Mouse (Mus musculus) heart, embryonic 14.5 days (tissue): ENCODE results near the gene Msi1. TPM values are rescaled to one million over a fixed set of nuclear protein-coding genes. Genes with fewer than 3 reads are reported as not detected.

ENCODE experiments used
- ATAC-seq: fragments of 200-750 bp; cut with Nextera tagmentation; 2 replicates; pipeline ENCODE4 v1.8.0; 2017; ENCODE audit warnings: low read depth, moderate TSS enrichment; ENCODE audit not compliant: insufficient number of reproducible peaks, insufficient read depth, low FRiP score
- H3K27ac ChIP-seq, 2 experiments: fragments of 200-500 bp in 1 of 2; fragments of 300-500 bp in 1 of 2; sonication (generic) in 1 of 2; replicated peaks in 1 of 2; 2 replicates each; pipeline ENCODE4 v1.5.1; 2012 to 2014; ENCODE audit warnings: low read depth in 2 of 2, low read length in 2 of 2, control low read depth in 1 of 2, mild to moderate bottlenecking in 1 of 2, mixed read lengths in 1 of 2; ENCODE audit not compliant: control insufficient read depth in 1 of 2, insufficient read depth in 1 of 2
- H3K27me3 ChIP-seq: fragments of 300-500 bp; sonication (generic); 2 replicates; pipeline ENCODE4 v1.6.1; 2014; ENCODE audit warnings: mild to moderate bottlenecking, low read length, control low read depth; ENCODE audit not compliant: control insufficient read depth, insufficient read depth
- H3K36me3 ChIP-seq: fragments of 300-500 bp; sonication (generic); 2 replicates; pipeline ENCODE4 v1.6.1; 2014; ENCODE audit warnings: mild to moderate bottlenecking, control low read depth, low read length, mixed read lengths; ENCODE audit not compliant: control insufficient read depth, insufficient read depth
- H3K4me1 ChIP-seq, 2 experiments: fragments of 200-500 bp in 1 of 2; fragments of 300-500 bp in 1 of 2; sonication (generic) in 1 of 2; 2 replicates each; pipeline ENCODE4 v1.6.1; 2012 to 2014; ENCODE audit warnings: low read length in 2 of 2, control low read depth in 1 of 2, mixed read lengths in 1 of 2; ENCODE audit not compliant: control insufficient read depth in 2 of 2, insufficient read depth in 2 of 2
- H3K4me2 ChIP-seq: fragments of 300-500 bp; sonication (generic); 2 replicates; pipeline ENCODE4 v1.6.1; 2014; ENCODE audit warnings: mild to moderate bottlenecking, low read length
- H3K4me3 ChIP-seq, 2 experiments: fragments of 200-500 bp in 1 of 2; fragments of 300-500 bp in 1 of 2; sonication (generic) in 1 of 2; 2 replicates each; pipeline ENCODE4 v1.5.1; 2012 to 2014; ENCODE audit warnings: low read length in 2 of 2, mild to moderate bottlenecking in 2 of 2, control low read depth in 1 of 2, low read depth in 1 of 2, moderate library complexity in 1 of 2; ENCODE audit not compliant: control insufficient read depth in 1 of 2, insufficient read depth in 1 of 2
- H3K9ac ChIP-seq: fragments of 300-500 bp; sonication (generic); 2 replicates; pipeline ENCODE4 v1.6.1; 2014; ENCODE audit warnings: mild to moderate bottlenecking, low read length
- H3K9me3 ChIP-seq: fragments of 300-500 bp; sonication (generic); 2 replicates; pipeline ENCODE4 v1.6.1; 2016; ENCODE audit warnings: low read length, control low read depth; ENCODE audit not compliant: control insufficient read depth
- WGBS: fragments of 180-500 bp; shearing (Covaris S2); extraction: QIAGEN DNeasy Blood & Tissue Kit; methylation state at CpG from one replicate; pipeline ENCODE4 v1.1.7; 2014; 5-methylcytosine and 5-hydroxymethylcytosine counted together
- polyA plus RNA-seq: library from polyadenylated mRNA; unstranded; fragments of >200 nt; fragmentation: Nextera tagmentation; extraction: Ambion mirVana; gene quantifications from 2 replicates; pipeline ENCODE4 v1.2.1, GENCODE M21; 2014

The Msi1 gene
- polyA plus RNA-seq, 1 experiment from 2014 or later: 3.3 TPM

GRCm38 (mm10) chr5:115428831-115429358, 504 bp upstream of the Msi1 start:
- H3K4me1 ChIP-seq: peaks cover 14 to 16% of the 10 kb centered on the region in 2 experiments; a peak in 2 of 4 replicates
- 3% methylated on average over 20 of the region's 20 CpGs for WGBS
- peak overlapping the region; percentile 98 for H3K4me2 ChIP-seq
- peak overlapping the region; percentile 89 for H3K9ac ChIP-seq
- H3K36me3 ChIP-seq: no peaks in the 10 kb centered on the region
- H3K27me3 ChIP-seq: peaks cover 23% of the 10 kb centered on the region
- no peak overlapping the region for H3K27ac ChIP-seq
- peak overlapping the region; percentile 82 to 83 for H3K4me3 ChIP-seq
- ATAC-seq: no peak
- no peaks in the 10 kb centered on the region for H3K9me3 ChIP-seq

- Histone ChIP-seq H3K27me3 (peaks cover 23% of the 10 kb centered on the region), H3K27ac (no peak overlapping the region), H3K9ac (peak overlapping the region; percentile 89), H3K9me3 (no peaks in the 10 kb centered on the region), H3K4me1 (peaks cover 14 to 16% of the 10 kb centered on the region in 2 experiments; a peak in 2 of 4 replicates), H3K4me3 (peak overlapping the region; percentile 82 to 83), H3K4me2 (peak overlapping the region; percentile 98), H3K36me3 (no peaks in the 10 kb centered on the region)
- no peak for ATAC-seq
- 3% methylated on average over 56 of the region's 73 CpGs for WGBS
Observed at GRCm38 (mm10) chr5:115430187-115430960, 975 bp downstream of the Msi1 start.

DNA sequence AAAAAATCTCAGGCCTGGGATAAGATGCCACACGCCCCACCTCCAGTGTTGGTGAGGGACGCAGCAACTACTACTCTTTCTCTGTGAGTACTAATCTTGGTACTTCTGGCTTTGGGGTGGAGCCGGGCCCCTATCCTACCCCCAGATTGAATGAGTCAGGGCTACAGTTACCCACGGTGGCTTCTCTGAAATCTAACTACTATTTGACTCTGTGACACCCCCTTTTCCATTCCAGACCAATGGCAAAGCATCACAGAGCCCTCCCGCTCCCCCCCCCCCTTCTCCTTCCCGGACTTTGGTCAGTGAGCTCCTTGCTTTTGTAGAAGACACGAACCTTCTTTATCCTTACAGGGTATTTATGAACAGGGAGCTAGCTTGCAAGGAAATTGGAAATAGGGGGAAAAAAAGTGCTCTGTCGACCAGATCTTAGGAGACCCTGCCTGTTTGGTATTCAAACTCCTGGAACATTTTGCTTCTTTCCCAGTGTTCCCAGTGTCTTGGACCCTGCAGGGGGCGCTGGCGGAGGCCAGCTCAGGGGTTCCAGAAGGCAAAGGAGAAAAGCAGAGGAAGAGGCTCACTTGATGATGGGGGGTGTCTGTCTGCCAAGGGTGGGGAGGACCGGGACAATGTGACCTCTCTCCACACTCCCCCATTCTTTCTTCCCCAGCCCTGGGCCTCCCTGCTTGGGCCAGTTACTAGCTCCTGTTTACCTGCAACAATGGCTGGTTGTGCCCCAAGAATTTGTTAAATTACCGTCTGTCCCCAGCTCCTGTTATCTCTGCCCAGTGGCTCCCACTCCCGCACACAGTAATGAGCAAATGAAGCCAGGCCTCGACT, 1.9 kb downstream of the Msi1 start:
- no peak for ATAC-seq
- Histone ChIP-seq H3K4me3 (peak overlapping the region; percentile 82 to 83), H3K4me1 (peaks cover 20 to 23% of the 10 kb centered on the region in 2 experiments), H3K27ac (no peak overlapping the region), H3K27me3 (peaks cover 23% of the 10 kb centered on the region), H3K36me3 (no peaks in the 10 kb centered on the region), H3K9ac (peak overlapping the region; percentile 89), H3K9me3 (no peaks in the 10 kb centered on the region), H3K4me2 (peak overlapping the region; percentile 98)
- WGBS: 27% methylated on average over 14 of the region's 14 CpGs

- no peak overlapping the region for H3K4me3 ChIP-seq
- H3K27ac ChIP-seq: no peak overlapping the region
- H3K27me3 ChIP-seq: peaks cover 23% of the 10 kb centered on the region
- ATAC-seq: no peak
- WGBS: 28% methylated on average over 7 of the region's 7 CpGs
- no peaks in the 10 kb centered on the region for H3K36me3 ChIP-seq
- no peak overlapping the region for H3K9ac ChIP-seq
- peaks cover 21 to 29% of the 10 kb centered on the region in 2 experiments for H3K4me1 ChIP-seq
- no peaks in the 10 kb centered on the region for H3K9me3 ChIP-seq
- H3K4me2 ChIP-seq: peak overlapping the region; percentile 98; the same call in 1 of the 2 replicates
Observed at GRCm38 (mm10) chr5:115431898-115432259, 2.5 kb downstream of the Msi1 start.

- Histone ChIP-seq H3K9me3 (no peaks in the 10 kb centered on the region), H3K27ac (no peak overlapping the region), H3K4me3 (no peak overlapping the region), H3K9ac (no peak overlapping the region), H3K4me1 (peaks cover 23 to 30% of the 10 kb centered on the region in 2 experiments), H3K36me3 (no peaks in the 10 kb centered on the region), H3K4me2 (no peak overlapping the region), H3K27me3 (peaks cover 18% of the 10 kb centered on the region)
- WGBS: 88% methylated on average over 11 of the region's 11 CpGs
- ATAC-seq: no peak
Observed at GRCm38 (mm10) chr5:115432395-115432794, 3.0 kb downstream of the Msi1 start.

- no peak for ATAC-seq
- Histone ChIP-seq H3K9ac (no peak overlapping the region), H3K27ac (no peak overlapping the region), H3K4me1 (peaks cover 23 to 35% of the 10 kb centered on the region in 2 experiments), H3K4me3 (no peak overlapping the region), H3K36me3 (no peaks in the 10 kb centered on the region), H3K9me3 (no peaks in the 10 kb centered on the region), H3K27me3 (peaks cover 11% of the 10 kb centered on the region), H3K4me2 (no peak overlapping the region)
- 86% methylated on average over 8 of the region's 8 CpGs for WGBS
Observed at GRCm38 (mm10) chr5:115433191-115433590, 3.8 kb downstream of the Msi1 start.

DNA sequence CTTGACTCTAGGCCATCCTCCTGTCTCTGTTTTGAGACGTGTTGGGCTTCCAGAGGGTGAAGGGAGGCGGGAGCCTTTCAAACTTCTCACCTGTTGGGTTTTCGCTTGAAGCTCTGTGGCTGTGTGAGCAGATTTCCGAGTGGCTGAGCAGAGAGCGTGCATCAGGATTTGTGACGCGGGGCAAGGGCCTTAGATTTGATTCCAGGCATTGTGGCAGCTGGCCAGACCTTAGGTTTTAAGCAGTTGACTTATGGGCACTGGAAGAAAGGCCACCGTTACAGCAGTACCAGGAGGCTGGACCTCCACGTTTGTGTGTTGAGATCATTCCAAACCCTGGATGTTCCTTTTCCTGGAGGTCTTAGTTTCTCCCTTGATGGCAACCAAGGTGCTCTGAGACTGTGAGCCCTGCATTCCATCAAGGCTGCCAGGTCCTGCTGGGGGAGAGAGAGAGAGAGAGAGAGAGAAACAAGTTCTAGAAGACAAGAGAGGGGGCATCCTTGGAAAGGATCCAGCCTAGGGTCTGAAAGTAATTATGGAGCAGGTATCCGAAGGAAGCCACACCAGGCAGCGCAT, 5.0 kb downstream of the Msi1 start:
- no peak overlapping the region for H3K4me2 ChIP-seq

More for the DNA sequence above, 5.0 kb downstream of the Msi1 start:
- Histone ChIP-seq H3K9ac (no peak overlapping the region), H3K4me1 (peaks cover 19 to 32% of the 10 kb centered on the region in 2 experiments), H3K9me3 (no peaks in the 10 kb centered on the region), H3K27me3 (no peaks in the 10 kb centered on the region), H3K4me3 (no peak overlapping the region), H3K36me3 (peaks cover 4% of the 10 kb centered on the region; the same call in 1 of the 2 replicates), H3K27ac (no peak overlapping the region)
- WGBS: 74% methylated on average over 11 of the region's 11 CpGs
- ATAC-seq: no peak
